Mouse (Mus musculus): Measurements from ENCODE around the gene Mmd2. TPM values are rescaled to one million over a fixed set of nuclear protein-coding genes. Genes with fewer than 3 reads are reported as not detected.

The Mmd2 gene
- total RNA-seq, 2 experiments from 2014 or later, result 159 to 178 TPM

DNA sequence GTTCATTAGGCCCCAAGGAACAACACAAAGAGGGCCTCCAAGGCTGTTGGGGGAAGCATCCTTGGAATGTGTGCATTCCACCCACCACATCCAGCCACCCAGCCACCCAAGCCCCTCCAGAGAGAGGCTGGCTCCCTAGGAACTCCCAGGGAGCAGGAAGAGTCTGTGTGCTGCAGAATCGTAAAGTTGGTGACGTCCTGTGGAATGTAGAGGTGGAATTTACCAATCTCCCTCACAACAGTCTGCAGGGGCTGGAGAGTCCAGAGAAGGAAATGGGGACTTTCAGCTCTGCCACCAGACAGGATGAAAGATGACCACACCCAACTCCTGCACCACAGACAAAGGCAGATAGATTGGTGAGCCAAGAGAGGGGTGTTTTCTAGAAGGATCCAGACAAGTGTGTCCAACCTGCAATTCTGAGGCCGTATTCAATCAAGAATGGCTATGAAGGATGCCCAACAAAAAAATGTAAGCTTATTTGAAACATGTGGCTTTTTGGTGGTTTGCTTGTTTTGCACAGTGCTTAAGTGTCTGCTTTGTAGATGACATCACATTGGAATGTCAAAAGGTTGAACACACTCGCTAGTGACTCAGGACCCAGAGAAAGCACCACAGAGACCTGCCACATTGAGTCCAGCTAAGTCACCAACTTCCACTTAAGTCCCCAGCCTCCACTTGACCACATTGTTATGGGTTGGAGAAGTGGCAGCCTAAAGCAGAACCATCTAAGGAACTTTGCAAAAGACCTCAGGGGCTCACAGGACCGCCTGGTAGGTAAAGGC is 63.4 kb downstream of the Mmd2 start:
- DNase-seq, result no peak

- DNase-seq, result no peak
Observed at GRCm38 (mm10) chr5:142537286-142537685, 71.3 kb downstream of the Mmd2 start.

DNA sequence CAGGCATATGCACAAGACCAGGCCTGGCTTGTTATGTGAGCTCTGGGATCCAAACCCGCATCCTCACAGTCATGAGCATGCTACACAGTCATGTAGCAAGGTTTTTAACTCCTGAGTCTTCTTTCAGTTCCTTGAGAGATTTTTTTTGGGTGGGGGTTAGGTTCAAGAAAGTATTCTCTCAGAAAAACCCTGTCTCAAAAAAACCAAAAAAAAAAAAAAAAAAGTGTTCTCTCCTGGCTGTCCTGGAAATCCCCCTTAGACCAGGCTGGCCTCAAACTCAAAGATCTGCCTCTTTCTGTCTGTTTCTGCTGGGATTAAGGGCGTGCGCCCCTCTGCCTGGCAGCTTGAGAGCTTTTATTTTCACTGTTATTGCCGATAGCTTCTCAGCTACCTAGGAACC is 73.2 kb downstream of the Mmd2 start:
- no peak for DNase-seq

DNA sequence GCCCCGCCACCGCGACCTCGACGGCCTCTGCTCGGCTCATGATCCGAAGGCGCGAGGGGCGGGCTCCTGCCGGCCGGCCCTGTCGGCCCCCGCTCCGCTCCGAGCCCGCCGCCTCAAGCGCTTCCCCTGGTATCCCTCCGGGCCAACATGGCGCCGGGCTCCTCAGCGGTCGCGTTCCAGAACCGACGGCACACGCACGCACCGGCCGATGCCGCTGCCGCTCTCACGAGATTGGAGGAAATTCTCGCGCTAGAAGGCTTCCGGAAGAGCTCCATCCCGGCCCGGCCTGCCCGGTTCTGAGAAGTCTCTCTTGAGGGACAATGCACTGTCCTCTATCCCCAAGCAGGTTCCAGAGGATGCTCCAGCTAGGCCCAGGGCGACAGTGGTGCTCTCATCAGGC is 78.7 kb downstream of the Mmd2 start, which contains the start of gene Papolb:
Gene Papolb, minus strand, starts transcription at position 162 of the 400 bp plus-strand sequence.
- no peak for DNase-seq

GRCm38 (mm10) chr5:142524711-142525464 is 83.7 kb downstream of the Mmd2 start:
- no peak for DNase-seq

DNA sequence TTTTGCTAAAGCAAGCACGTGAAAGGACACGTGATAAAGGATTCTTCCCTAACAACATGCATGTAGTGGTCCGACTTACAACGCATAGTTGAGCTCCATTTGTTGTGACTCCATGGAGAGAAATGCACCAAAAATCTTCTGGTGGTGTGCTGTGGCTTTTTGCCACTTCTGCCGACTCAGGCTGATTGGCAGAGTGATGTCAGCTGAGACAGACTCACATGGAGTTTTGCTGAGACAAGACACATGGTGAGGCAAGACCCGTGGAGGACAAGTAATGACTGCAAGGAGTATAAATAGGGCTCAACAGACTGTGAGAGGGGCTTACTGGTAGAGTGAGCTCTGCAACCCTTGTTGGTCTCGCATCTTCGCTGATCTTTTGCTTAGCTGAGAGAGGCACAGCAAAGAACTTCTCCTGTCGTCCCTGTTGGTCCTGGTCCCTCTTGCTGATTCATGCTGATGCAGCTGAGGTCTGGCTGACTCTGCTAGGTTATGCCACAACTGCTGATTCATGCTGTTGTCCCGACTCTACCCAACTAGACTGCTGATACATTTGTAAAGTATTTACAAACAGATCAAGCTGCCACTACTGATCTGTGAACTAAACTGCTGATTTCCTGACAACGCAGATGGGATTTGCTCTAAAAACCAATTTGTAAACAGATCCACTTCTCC is 87.3 kb downstream of the Mmd2 start:
- DNase-seq, result no peak

- DNase-seq, result no peak
Observed at GRCm38 (mm10) chr5:142520360-142520759, 88.2 kb downstream of the Mmd2 start.

DNA sequence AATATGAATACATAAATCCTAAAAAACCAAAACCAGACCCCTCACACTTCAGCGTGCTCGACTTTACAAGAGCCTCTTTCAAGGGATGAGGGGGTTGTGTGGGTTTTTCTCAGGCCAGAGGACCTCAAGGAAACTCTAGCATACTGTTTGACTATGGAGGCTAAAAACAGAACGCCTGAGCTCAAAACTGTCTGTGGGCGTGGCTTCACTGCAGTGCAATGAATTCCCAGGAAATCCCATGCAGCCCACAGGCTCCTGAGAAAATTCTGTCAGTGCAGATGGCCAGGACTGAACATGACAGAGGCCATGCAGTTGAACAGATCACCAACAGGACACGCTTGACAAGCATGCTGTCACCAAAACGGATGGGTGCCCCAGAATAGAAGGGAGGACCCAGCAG is 89.6 kb downstream of the Mmd2 start:
- DNase-seq, result no peak

Other genes with a start within 250 kb of the Mmd2 start
- gene Foxk1, start 207.3 kb downstream of the Mmd2 start, total RNA-seq (2021), result 10 to 100 TPM; 47.9 to 52.2 TPM
- 10 to 100 TPM; 19.7 to 31.9 TPM for gene Ap5z1, start 144.9 kb downstream of the Mmd2 start, total RNA-seq (2021)
- gene Papolb, start 78.7 kb downstream of the Mmd2 start, total RNA-seq (2021), result under 1 TPM; 0.72 to 0.76 TPM
- gene Radil, start 57.7 kb downstream of the Mmd2 start, total RNA-seq (2021), result 10 to 100 TPM; 13.5 to 14.7 TPM
- 100 to 1,000 TPM; 102 to 103 TPM for gene Wipi2, start 18.9 kb upstream of the Mmd2 start, total RNA-seq (2021)
- 10 to 100 TPM; 49.2 to 50.3 TPM for gene Slc29a4, start 83.7 kb upstream of the Mmd2 start, total RNA-seq (2021)
- 100 to 1,000 TPM; 146 to 156 TPM for gene Tnrc18, start 208.9 kb upstream of the Mmd2 start, total RNA-seq (2021)